Mouse (Mus musculus): ENCODE measurements around the gene Ccdc170.

Ccdc170 gene

GRCm38 (mm10) chr10:4545550-4545949, 63.2 kb downstream of the Ccdc170 start:
- Histone ChIP-seq H3K27me3 (ENCODE audit: control insufficient read depth, insufficient read depth, low read length, poor library complexity, severe bottlenecking) (no peaks in the 10 kb centered on the region), H3K36me3 (ENCODE audit: control insufficient read depth, insufficient read depth, low read length, poor library complexity, severe bottlenecking) (no peaks in the 10 kb centered on the region)
- peak; percentile 47 for DNase-seq (ENCODE audit: low read depth, low spot score)

- no peaks in the 10 kb centered on the region for H3K36me3 ChIP-seq (ENCODE audit: control insufficient read depth, insufficient read depth, low read length, poor library complexity, severe bottlenecking)
- H3K27me3 ChIP-seq (ENCODE audit: control insufficient read depth, insufficient read depth, low read length, poor library complexity, severe bottlenecking) = no peaks in the 10 kb centered on the region
- DNase-seq (ENCODE audit: low read depth, low spot score) = no peak
Observed at GRCm38 (mm10) chr10:4553442-4554119, 71.3 kb downstream of the Ccdc170 start.

GRCm38 (mm10) chr10:4556842-4557377, 74.6 kb downstream of the Ccdc170 start:
- Histone ChIP-seq H3K27me3 (ENCODE audit: control insufficient read depth, insufficient read depth, low read length, poor library complexity, severe bottlenecking) (no peaks in the 10 kb centered on the region), H3K36me3 (ENCODE audit: control insufficient read depth, insufficient read depth, low read length, poor library complexity, severe bottlenecking) (no peaks in the 10 kb centered on the region)
- DNase-seq (ENCODE audit: low read depth, low spot score) = no peak

GRCm38 (mm10) chr10:4559132-4559531, 76.8 kb downstream of the Ccdc170 start:
- no peak for DNase-seq (ENCODE audit: low read depth, low spot score)
- H3K27me3 ChIP-seq (ENCODE audit: control insufficient read depth, insufficient read depth, low read length, poor library complexity, severe bottlenecking) = no peaks in the 10 kb centered on the region
- no peaks in the 10 kb centered on the region for H3K36me3 ChIP-seq (ENCODE audit: control insufficient read depth, insufficient read depth, low read length, poor library complexity, severe bottlenecking)

- H3K27me3 ChIP-seq (ENCODE audit: control insufficient read depth, insufficient read depth, low read length, poor library complexity, severe bottlenecking) = no peaks in the 10 kb centered on the region
- H3K36me3 ChIP-seq (ENCODE audit: control insufficient read depth, insufficient read depth, low read length, poor library complexity, severe bottlenecking) = no peaks in the 10 kb centered on the region
- DNase-seq (ENCODE audit: low read depth, low spot score) = no peak
Observed at GRCm38 (mm10) chr10:4565148-4565547, 82.8 kb downstream of the Ccdc170 start.

GRCm38 (mm10) chr10:4570778-4571177, 88.5 kb downstream of the Ccdc170 start:
- DNase-seq (ENCODE audit: low read depth, low spot score) = no peak
- no peaks in the 10 kb centered on the region for H3K27me3 ChIP-seq (ENCODE audit: control insufficient read depth, insufficient read depth, low read length, poor library complexity, severe bottlenecking)

GRCm38 (mm10) chr10:4571304-4571703, 89.0 kb downstream of the Ccdc170 start:
- Histone ChIP-seq H3K36me3 (ENCODE audit: control insufficient read depth, insufficient read depth, low read length, poor library complexity, severe bottlenecking) (no peaks in the 10 kb centered on the region), H3K27me3 (ENCODE audit: control insufficient read depth, insufficient read depth, low read length, poor library complexity, severe bottlenecking) (no peaks in the 10 kb centered on the region)
- no peak for DNase-seq (ENCODE audit: low read depth, low spot score)

More at GRCm38 (mm10) chr10:4570778-4571177, 88.5 kb downstream of the Ccdc170 start:
- H3K36me3 ChIP-seq (ENCODE audit: control insufficient read depth, insufficient read depth, low read length, poor library complexity, severe bottlenecking) = no peaks in the 10 kb centered on the region

- no peak for DNase-seq (ENCODE audit: low read depth, low spot score)
- no peaks in the 10 kb centered on the region for H3K36me3 ChIP-seq (ENCODE audit: control insufficient read depth, insufficient read depth, low read length, poor library complexity, severe bottlenecking)
- H3K27me3 ChIP-seq (ENCODE audit: control insufficient read depth, insufficient read depth, low read length, poor library complexity, severe bottlenecking) = no peaks in the 10 kb centered on the region
Observed at GRCm38 (mm10) chr10:4581905-4582304, 99.6 kb downstream of the Ccdc170 start.

- DNase-seq (ENCODE audit: low read depth, low spot score) = no peak
Observed at GRCm38 (mm10) chr10:4586691-4587090, 104.4 kb downstream of the Ccdc170 start.

GRCm38 (mm10) chr10:4589576-4589975, 107.3 kb downstream of the Ccdc170 start:
- no peaks in the 10 kb centered on the region for H3K36me3 ChIP-seq (ENCODE audit: control insufficient read depth, insufficient read depth, low read length, poor library complexity, severe bottlenecking)
- DNase-seq (ENCODE audit: low read depth, low spot score) = no peak
- no peaks in the 10 kb centered on the region for H3K27me3 ChIP-seq (ENCODE audit: control insufficient read depth, insufficient read depth, low read length, poor library complexity, severe bottlenecking)

More at GRCm38 (mm10) chr10:4586691-4587090, 104.4 kb downstream of the Ccdc170 start:
- Histone ChIP-seq H3K27me3 (ENCODE audit: control insufficient read depth, insufficient read depth, low read length, poor library complexity, severe bottlenecking) (no peaks in the 10 kb centered on the region), H3K36me3 (ENCODE audit: control insufficient read depth, insufficient read depth, low read length, poor library complexity, severe bottlenecking) (no peaks in the 10 kb centered on the region)

- H3K27me3 ChIP-seq (ENCODE audit: control insufficient read depth, insufficient read depth, low read length, poor library complexity, severe bottlenecking) = no peaks in the 10 kb centered on the region
- DNase-seq (ENCODE audit: low read depth, low spot score) = no peak
- no peaks in the 10 kb centered on the region for H3K36me3 ChIP-seq (ENCODE audit: control insufficient read depth, insufficient read depth, low read length, poor library complexity, severe bottlenecking)
Observed at GRCm38 (mm10) chr10:4590956-4591355, 108.7 kb downstream of the Ccdc170 start.

GRCm38 (mm10) chr10:4593828-4594227, 111.5 kb downstream of the Ccdc170 start:
- DNase-seq (ENCODE audit: low read depth, low spot score) = peak; percentile 58
- no peaks in the 10 kb centered on the region for H3K36me3 ChIP-seq (ENCODE audit: control insufficient read depth, insufficient read depth, low read length, poor library complexity, severe bottlenecking)
- H3K27me3 ChIP-seq (ENCODE audit: control insufficient read depth, insufficient read depth, low read length, poor library complexity, severe bottlenecking) = no peaks in the 10 kb centered on the region

GRCm38 (mm10) chr10:4597211-4597610, 114.9 kb downstream of the Ccdc170 start:
- H3K27me3 ChIP-seq (ENCODE audit: control insufficient read depth, insufficient read depth, low read length, poor library complexity, severe bottlenecking) = no peaks in the 10 kb centered on the region
- DNase-seq (ENCODE audit: low read depth, low spot score) = no peak
- no peaks in the 10 kb centered on the region for H3K36me3 ChIP-seq (ENCODE audit: control insufficient read depth, insufficient read depth, low read length, poor library complexity, severe bottlenecking)

- H3K36me3 ChIP-seq (ENCODE audit: control insufficient read depth, insufficient read depth, low read length, poor library complexity, severe bottlenecking) = no peaks in the 10 kb centered on the region
- no peaks in the 10 kb centered on the region for H3K27me3 ChIP-seq (ENCODE audit: control insufficient read depth, insufficient read depth, low read length, poor library complexity, severe bottlenecking)
- DNase-seq (ENCODE audit: low read depth, low spot score) = peak; percentile 61
Observed at GRCm38 (mm10) chr10:4598244-4598842, 116.0 kb downstream of the Ccdc170 start.

GRCm38 (mm10) chr10:4598916-4599315, 116.6 kb downstream of the Ccdc170 start:
- no peaks in the 10 kb centered on the region for H3K27me3 ChIP-seq (ENCODE audit: control insufficient read depth, insufficient read depth, low read length, poor library complexity, severe bottlenecking)
- H3K36me3 ChIP-seq (ENCODE audit: control insufficient read depth, insufficient read depth, low read length, poor library complexity, severe bottlenecking) = no peaks in the 10 kb centered on the region
- DNase-seq (ENCODE audit: low read depth, low spot score) = no peak
